In the genomic region with DNA sequence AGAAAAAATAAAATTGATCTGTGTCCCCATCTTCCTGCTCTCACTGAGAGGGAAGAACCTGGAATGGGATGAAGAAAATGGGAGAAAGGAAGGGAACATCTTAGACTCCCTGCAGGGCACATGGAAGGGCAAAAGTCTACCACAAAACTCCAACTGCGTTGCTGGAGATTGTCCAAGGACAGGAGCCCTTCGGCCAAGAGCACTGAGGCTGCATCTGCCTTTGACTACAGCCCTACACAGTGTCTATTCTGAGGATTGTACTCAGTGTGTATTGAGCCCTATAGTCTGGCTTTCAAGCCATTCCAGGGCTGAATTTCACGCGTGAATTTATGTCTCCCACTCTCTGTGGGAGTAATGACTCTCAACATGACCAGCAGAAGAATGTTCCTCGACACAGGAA, we compare ENCODE assay signal across 16 mouse cellular contexts. TPM values are rescaled to one million over a fixed set of nuclear protein-coding genes. Genes with fewer than 3 reads are reported as not detected.
A peak's percentile ranks its signal among the peaks of the same experiment; 100 is the strongest.
DNase-seq lines count a peak whose midpoint lies in the region; ATAC-seq lines count a peak whose summit lies in the region.
"Had no signal": no experiment of that assay in that cellular context is flagged by ENCODE, and none has a peak within 500 bp of the region (broad histone marks: within the 10 kb centered on the region; RNA-seq: fewer than 3 reads in every experiment).

No protein-coding gene starts in this region.

- H3K9ac ChIP-seq in heart, embryonic 16.5 days (ENCODE audit: low read length), result no peak overlapping the region
- H3K9ac ChIP-seq in midbrain, embryonic 14.5 days (replicated peaks; ENCODE audit: low read length), result no peak overlapping the region
- no peak overlapping the region for H3K9ac ChIP-seq in midbrain, embryonic 11.5 days (ENCODE audit: low read length)
- no peak overlapping the region for H3K9ac ChIP-seq in neural tube, embryonic 14.5 days (replicated peaks; ENCODE audit: low read depth, low read length)
- H3K9ac ChIP-seq: embryonic facial prominence, embryonic 12.5 days; forebrain, embryonic 12.5 days; limb, embryonic 12.5 days; lung, embryonic 14.5 days; midbrain, embryonic 12.5 days had no signal

- ATAC-seq in heart, embryonic 16.5 days (replicated peaks; ENCODE audit: extremely low read depth, insufficient read depth, low FRiP score), result no peak
- no peak for ATAC-seq in midbrain, embryonic 14.5 days (ENCODE audit: low FRiP score, low TSS enrichment)
- ATAC-seq in midbrain, embryonic 11.5 days (ENCODE audit: low FRiP score), result no peak
- ATAC-seq in neural tube, embryonic 14.5 days (ENCODE audit: low read depth), result peak; percentile 72; the same call in 1 of the 2 replicates
- ATAC-seq in granulocyte monocyte progenitor cell, adult 5-6 weeks (replicated peaks; ENCODE audit: poor library complexity, severe bottlenecking), result no peak
- ATAC-seq: CD4-positive, CD25-positive, alpha-beta regulatory T cell, adult 4 months had no signal

- no peaks in the 10 kb centered on the region for H3K36me3 ChIP-seq in heart, embryonic 16.5 days (ENCODE audit: control insufficient read depth, insufficient read depth)
- no peaks in the 10 kb centered on the region; the same call in 1 of the 2 replicates for H3K36me3 ChIP-seq in midbrain, embryonic 14.5 days (ENCODE audit: control insufficient read depth, insufficient read depth, low read length)
- no peaks in the 10 kb centered on the region for H3K36me3 ChIP-seq in midbrain, embryonic 11.5 days (ENCODE audit: control insufficient read depth, insufficient read depth, low read length)
- no peaks in the 10 kb centered on the region for H3K36me3 ChIP-seq in neural tube, embryonic 14.5 days (ENCODE audit: control insufficient read depth, insufficient read depth, low read length)
- H3K36me3 ChIP-seq: forebrain, embryonic 12.5 days; midbrain, embryonic 12.5 days had no signal

- peaks cover 5% of the 10 kb centered on the region for H3K4me1 ChIP-seq in heart, embryonic 16.5 days (ENCODE audit: control insufficient read depth, insufficient read depth, low read length)
- peaks cover 27% of the 10 kb centered on the region for H3K4me1 ChIP-seq in midbrain, embryonic 14.5 days (ENCODE audit: control insufficient read depth, insufficient read depth, low read length)
- H3K4me1 ChIP-seq in midbrain, embryonic 11.5 days (ENCODE audit: control insufficient read depth, insufficient read depth, low read length), result peaks cover 13% of the 10 kb centered on the region
- H3K4me1 ChIP-seq in neural tube, embryonic 14.5 days (ENCODE audit: control insufficient read depth, insufficient read depth, low read length), result peaks cover 17% of the 10 kb centered on the region

- no peak overlapping the region for H3K4me3 ChIP-seq in heart, embryonic 16.5 days (ENCODE audit: low read length)
- no peak overlapping the region for H3K4me3 ChIP-seq in midbrain, embryonic 14.5 days (replicated peaks; ENCODE audit: low read depth, low read length)
- no peak overlapping the region for H3K4me3 ChIP-seq in midbrain, embryonic 11.5 days (ENCODE audit: low read depth, low read length)
- no peak overlapping the region for H3K4me3 ChIP-seq in neural tube, embryonic 14.5 days (ENCODE audit: low read depth, low read length)
- H3K4me3 ChIP-seq: embryonic facial prominence, embryonic 12.5 days; forebrain, embryonic 12.5 days; limb, embryonic 12.5 days; midbrain, embryonic 12.5 days had no signal

- H3K4me2 ChIP-seq in heart, embryonic 16.5 days (ENCODE audit: low read depth, low read length), result no peak overlapping the region
- H3K4me2 ChIP-seq in midbrain, embryonic 14.5 days (ENCODE audit: low read length), result no peak overlapping the region
- H3K4me2 ChIP-seq in midbrain, embryonic 11.5 days, result no peak overlapping the region
- no peak overlapping the region for H3K4me2 ChIP-seq in neural tube, embryonic 14.5 days (ENCODE audit: low read depth, low read length)
- H3K4me2 ChIP-seq: embryonic facial prominence, embryonic 12.5 days; forebrain, embryonic 12.5 days; limb, embryonic 12.5 days; lung, embryonic 14.5 days; midbrain, embryonic 12.5 days had no signal

- DNase-seq in heart, adult 9 months (ENCODE audit: low spot score in 2 of 2), result no peak
- no peak for DNase-seq in midbrain, embryonic 14.5 days
- DNase-seq in midbrain, embryonic 11.5 days (ENCODE audit: low spot score, missing footprints), result no peak
- DNase-seq in cerebellum, adult 9-11 months, result peak; percentile 57
- no peak for DNase-seq in lung, postnatal 4 days
- DNase-seq: gastrocnemius, postnatal 36 days; lung, embryonic 14.5 days; thymus, postnatal 36 days had no signal

- no peaks in the 10 kb centered on the region for H3K27me3 ChIP-seq in heart, embryonic 16.5 days (ENCODE audit: control insufficient read depth, insufficient read depth, low read length)
- no peaks in the 10 kb centered on the region for H3K27me3 ChIP-seq in midbrain, embryonic 14.5 days (ENCODE audit: control insufficient read depth, insufficient read depth, low read length)
- peaks cover 3% of the 10 kb centered on the region; the same call in 1 of the 2 replicates for H3K27me3 ChIP-seq in midbrain, embryonic 11.5 days (ENCODE audit: control insufficient read depth, insufficient read depth, low read length)
- H3K27me3 ChIP-seq in neural tube, embryonic 14.5 days (ENCODE audit: control insufficient read depth, insufficient read depth, low read length), result no peaks in the 10 kb centered on the region
- H3K27me3 ChIP-seq: embryonic facial prominence, embryonic 12.5 days; forebrain, embryonic 12.5 days; limb, embryonic 12.5 days had no signal

- H3K9me3 ChIP-seq in heart, embryonic 16.5 days (replicated peaks; ENCODE audit: control insufficient read depth, low read length), result no peaks in the 10 kb centered on the region
- no peaks in the 10 kb centered on the region for H3K9me3 ChIP-seq in midbrain, embryonic 14.5 days (ENCODE audit: control insufficient read depth, low read length)
- H3K9me3 ChIP-seq in midbrain, embryonic 11.5 days (ENCODE audit: control insufficient read depth, low read length), result no peaks in the 10 kb centered on the region
- no peaks in the 10 kb centered on the region for H3K9me3 ChIP-seq in neural tube, embryonic 14.5 days (ENCODE audit: control insufficient read depth, low read length)
- H3K9me3 ChIP-seq: embryonic facial prominence, embryonic 12.5 days; forebrain, embryonic 12.5 days; limb, embryonic 12.5 days; midbrain, embryonic 12.5 days had no signal

- 52% methylated on average over 5 of the region's 5 CpGs for WGBS in heart, embryonic 16.5 days
- 67% methylated on average over 5 of the region's 5 CpGs for WGBS in midbrain, embryonic 14.5 days
- 79% methylated on average over 5 of the region's 5 CpGs for WGBS in midbrain, embryonic 11.5 days
- 27% methylated on average over 5 of the region's 5 CpGs for WGBS in neural tube, embryonic 14.5 days

- H3K27ac ChIP-seq in heart, embryonic 16.5 days (ENCODE audit: low read length), result 0 out of 2 replicates have a peak overlapping the region, but pooled peaks have one; percentile 5
- 0 out of 2 replicates have a peak overlapping the region, but pooled peaks have one; percentile 13 for H3K27ac ChIP-seq in midbrain, embryonic 14.5 days (replicated peaks; ENCODE audit: low read depth, low read length)
- H3K27ac ChIP-seq in midbrain, embryonic 11.5 days (ENCODE audit: low read depth, low read length), result no peak overlapping the region
- H3K27ac ChIP-seq in neural tube, embryonic 14.5 days (ENCODE audit: low read depth, low read length), result no peak overlapping the region
- H3K27ac ChIP-seq: embryonic facial prominence, embryonic 12.5 days; forebrain, embryonic 12.5 days; limb, embryonic 12.5 days; midbrain, embryonic 12.5 days had no signal

RNA-seq across cellular contexts. Expression of a gene that starts 16.2 kb away (rescaled TPM):
- 245 and 273 TPM in 2 replicates for polyA plus RNA-seq in heart, embryonic 16.5 days (2015; fragmentation: Nextera tagmentation; extraction: Ambion mirVana)
- polyA plus RNA-seq in midbrain, embryonic 14.5 days (2014; fragmentation: Nextera tagmentation; extraction: Ambion mirVana), result 680 and 686 TPM in 2 replicates
- polyA plus RNA-seq in midbrain, embryonic 11.5 days (2014; fragmentation: Nextera tagmentation; extraction: Ambion mirVana), result 243 and 244 TPM in 2 replicates
- polyA plus RNA-seq in neural tube, embryonic 14.5 days (2014; fragmentation: Nextera tagmentation; extraction: Ambion mirVana), result 674 and 756 TPM in 2 replicates
- not detected in 2 replicates for total RNA-seq in granulocyte monocyte progenitor cell, adult 5-6 weeks (2014; fragmentation: Nextera tagmentation)
- total RNA-seq in granulocyte monocyte progenitor cell, adult 5-6 weeks (2017), result not detected in 2 replicates
- polyA plus RNA-seq: CD4-positive, CD25-positive, alpha-beta regulatory T cell, adult 4 months had no signal

Comparison
In these comparisons a context has a peak if more than half of its experiments do, and no peak if none do; other contexts are left out.
1. H3K27ac ChIP-seq: peak in heart, embryonic 16.5 days (single experiment) and midbrain, embryonic 14.5 days (single experiment); none in midbrain, embryonic 11.5 days (single experiment) and neural tube, embryonic 14.5 days (single experiment).